Mouse (Mus musculus): ENCODE data around the gene Fignl1.

The Fignl1 gene

DNA sequence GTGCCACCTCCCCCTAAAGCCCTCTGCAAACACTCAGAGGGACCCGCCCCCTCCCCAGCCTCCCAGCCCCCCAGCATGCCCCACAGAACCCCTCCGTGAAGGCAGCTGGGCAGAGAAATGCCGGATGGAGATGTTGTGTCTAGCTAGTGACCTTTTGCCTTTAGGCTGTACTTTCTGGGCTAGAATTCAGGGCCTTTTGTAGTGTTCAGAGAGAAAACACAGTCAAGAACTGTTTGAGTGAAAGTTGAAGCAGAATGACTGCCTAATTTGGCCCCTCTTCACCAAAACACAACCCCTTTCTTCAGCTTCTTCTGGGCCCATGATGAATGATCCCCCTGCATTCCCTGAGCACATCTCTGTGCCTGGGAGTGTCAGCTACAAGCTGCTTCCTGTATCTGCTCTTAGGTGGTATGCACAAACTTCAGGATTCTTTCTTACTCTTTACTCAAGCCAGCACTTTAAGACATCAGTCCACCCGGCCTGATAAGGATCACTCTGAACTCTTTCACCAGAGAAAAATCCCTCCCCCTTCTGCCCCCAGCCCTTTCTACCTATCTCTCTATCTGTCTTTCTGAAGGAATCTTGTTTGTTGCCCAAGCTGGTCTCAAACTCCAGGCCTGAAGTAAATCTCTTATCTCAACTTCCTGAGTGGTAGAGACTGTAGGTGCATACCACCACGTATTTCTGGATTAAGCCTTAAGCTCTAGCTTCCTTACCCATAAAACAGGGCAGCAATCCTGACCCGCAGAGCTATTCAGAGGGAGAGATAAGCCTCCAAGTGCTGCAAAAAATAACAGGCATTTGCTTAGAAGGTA lies 23.4 kb upstream of the Fignl1 start:
- no peak for DNase-seq

GRCm38 (mm10) chr11:11831526-11831925 lies 22.8 kb upstream of the Fignl1 start:
- no peak for DNase-seq

GRCm38 (mm10) chr11:11830884-11831495 lies 22.2 kb upstream of the Fignl1 start:
- no peak for DNase-seq

- DNase-seq, result no peak
Observed at GRCm38 (mm10) chr11:11829161-11830000, 20.6 kb upstream of the Fignl1 start.

DNA sequence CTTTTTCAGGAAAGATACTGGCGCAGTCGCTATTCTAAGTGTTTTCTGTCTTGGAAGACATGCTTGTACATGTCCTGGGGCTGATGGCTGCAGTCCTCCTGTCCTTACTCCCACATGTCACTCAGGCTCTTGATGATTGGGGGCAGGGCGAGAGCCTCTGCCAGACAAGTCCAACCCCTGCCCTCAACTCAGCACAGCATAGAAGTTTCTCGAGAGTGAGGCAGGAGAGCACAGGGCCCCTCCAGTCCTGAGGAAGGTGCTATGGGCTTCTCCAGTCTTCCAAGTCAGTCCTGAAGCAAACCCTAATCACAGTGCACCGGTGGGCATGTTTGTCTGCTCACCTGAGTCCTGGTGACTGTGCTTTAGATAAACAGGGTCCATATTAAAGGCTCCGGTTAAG lies 20.0 kb upstream of the Fignl1 start:
- DNase-seq, result no peak

DNA sequence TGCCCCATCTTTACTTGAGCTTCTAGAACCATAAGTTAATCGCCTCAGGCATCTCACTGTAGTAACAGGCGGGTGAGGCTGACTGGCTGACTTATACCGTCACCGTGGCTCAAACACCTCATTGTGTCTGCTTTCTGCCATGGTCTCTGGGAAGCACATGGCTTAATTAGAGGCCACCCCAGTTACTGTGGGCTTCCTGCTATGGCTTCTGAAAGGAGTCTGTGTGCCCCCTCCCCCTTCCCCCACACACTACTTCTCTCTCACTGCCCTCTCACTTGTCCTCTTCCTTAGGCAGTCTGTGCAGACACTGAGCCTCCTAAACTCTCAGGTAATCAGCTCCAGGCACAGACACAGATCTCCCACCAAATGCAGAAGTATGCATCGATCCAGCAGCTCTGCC lies 19.5 kb upstream of the Fignl1 start:
- DNase-seq, result no peak

DNA sequence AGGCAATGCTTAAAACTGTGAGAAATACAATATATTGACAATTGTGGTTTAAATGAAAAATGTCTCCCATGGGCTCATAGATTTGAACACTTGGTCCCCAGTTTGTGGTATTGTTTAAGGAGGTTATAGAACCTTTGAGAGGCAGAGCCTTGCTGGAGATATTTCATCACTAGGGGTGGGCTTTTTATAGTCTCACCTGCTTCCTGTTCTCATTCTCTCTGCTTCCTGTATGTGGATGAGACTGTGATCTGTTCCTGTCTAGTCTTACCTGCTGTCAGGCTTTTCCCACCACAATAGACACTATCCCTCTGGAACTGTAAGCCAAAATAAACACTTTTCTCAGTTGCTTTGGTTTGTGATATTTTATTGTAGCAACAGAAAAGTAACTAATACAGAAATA lies 17.7 kb upstream of the Fignl1 start:
- no peak for DNase-seq

- no peak for DNase-seq
Observed at GRCm38 (mm10) chr11:11825670-11826069, 16.9 kb upstream of the Fignl1 start.

GRCm38 (mm10) chr11:11824970-11825635 lies 16.3 kb upstream of the Fignl1 start:
- no peak for DNase-seq

DNA sequence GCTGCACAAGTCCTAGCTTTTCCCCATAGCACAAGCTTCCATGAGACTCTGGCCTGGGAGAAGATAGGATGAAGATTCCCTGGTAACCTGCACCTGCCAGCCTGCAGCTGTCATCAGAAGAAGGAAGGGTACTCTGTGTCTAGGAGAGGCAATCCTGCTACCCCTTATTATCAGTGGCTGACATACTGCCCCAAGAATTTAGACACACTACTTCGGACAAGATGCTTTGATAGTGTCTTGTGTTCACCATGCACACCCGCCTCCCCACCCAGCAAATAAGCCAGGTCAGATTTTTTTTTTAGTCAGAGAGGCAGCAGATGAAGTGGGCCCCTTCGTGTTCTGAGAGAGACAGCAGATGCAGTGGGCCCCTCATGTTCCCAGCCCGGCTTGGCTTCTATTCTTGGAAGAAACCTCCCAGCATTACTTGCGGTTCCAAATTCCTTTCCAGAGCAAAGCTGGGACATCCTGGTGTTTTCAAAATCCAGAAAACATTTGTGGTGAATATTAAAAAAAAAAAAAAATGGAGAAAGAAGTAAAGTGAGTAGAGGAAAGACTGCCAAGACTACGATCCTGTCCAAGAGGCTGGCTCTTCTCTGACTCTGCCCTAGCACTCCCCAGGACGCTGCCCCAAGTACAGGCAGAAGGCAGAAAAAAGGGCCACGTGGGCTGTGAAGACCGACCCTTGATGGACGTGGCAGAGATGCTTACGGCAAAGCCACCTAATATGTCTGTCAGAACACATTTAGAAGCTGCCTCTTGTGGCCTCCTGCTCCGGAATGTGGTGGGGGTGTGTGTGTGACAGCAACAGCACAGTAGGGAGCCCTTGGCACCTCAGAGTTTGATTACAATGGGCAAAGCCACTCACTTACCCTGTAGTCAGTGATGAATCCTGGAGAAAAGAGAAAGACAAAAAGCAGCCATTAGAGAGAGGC lies 15.5 kb upstream of the Fignl1 start:
- DNase-seq, result no peak

GRCm38 (mm10) chr11:11822181-11823095 lies 13.7 kb upstream of the Fignl1 start:
- DNase-seq, result no peak

GRCm38 (mm10) chr11:11821387-11821975 lies 12.7 kb upstream of the Fignl1 start:
- DNase-seq, result no peak

DNA sequence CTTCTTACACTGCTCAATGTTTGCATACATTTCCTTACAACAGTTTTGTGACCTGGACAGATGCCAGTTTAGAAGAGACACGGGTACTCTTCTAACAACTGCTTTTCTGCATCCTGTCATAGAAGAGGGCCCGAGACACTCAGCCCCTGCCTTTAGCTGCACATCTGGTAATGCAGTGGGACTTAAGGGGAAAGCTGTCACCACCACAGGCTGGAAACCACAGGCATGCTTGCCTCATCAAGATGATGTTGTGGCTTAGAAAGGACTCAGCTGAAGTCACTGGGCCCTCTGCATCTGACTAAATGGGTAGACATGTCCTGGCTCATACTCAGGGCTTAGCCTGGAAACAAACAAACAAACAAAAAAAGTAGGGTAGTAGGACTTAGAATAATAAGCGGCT lies 12.0 kb upstream of the Fignl1 start:
- DNase-seq, result peak; percentile 23 to 49

DNA sequence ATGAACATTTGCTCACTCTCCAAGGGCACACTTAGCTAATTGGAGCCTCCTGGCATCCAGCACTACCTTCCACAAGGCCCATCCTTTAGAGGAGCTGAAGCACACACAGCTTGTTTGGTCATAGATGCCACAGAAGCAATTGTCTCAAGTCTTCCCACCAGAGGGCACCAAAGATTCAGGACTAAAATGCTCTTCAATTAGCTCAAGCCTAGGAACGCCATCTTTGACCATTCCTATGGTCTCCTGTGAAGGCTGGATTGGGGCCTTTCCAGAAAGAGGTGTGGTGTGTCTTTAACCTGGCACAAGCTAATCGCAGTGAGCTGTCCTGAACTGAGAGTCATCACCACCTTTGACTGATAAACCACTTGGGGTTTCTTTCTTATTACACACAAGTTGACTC lies 11.5 kb upstream of the Fignl1 start:
- DNase-seq, result peak; percentile 39 to 49

GRCm38 (mm10) chr11:11819206-11819605 lies 10.4 kb upstream of the Fignl1 start:
- DNase-seq, result no peak

GRCm38 (mm10) chr11:11818797-11819196 lies 10.0 kb upstream of the Fignl1 start:
- DNase-seq, result no peak

DNA sequence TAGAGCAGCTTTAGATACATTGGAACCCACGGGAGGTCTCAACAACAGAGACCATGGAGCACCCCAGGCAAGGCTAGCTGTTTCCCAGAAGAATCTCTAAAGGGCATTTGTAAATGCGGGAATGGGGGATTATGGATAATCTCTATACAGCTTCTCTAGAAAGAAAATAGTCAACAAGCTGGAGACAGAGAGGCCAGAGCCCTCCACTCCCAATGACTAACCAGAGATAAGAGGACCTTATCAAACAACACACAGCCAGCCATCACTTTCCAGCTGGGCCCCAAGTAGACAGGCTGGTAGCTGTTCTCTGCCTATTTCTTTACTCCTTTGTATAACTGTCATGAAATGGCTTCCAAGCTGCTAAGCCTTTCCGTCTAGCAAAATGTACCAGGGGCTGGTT lies 7.0 kb upstream of the Fignl1 start:
- DNase-seq, result no peak

DNA sequence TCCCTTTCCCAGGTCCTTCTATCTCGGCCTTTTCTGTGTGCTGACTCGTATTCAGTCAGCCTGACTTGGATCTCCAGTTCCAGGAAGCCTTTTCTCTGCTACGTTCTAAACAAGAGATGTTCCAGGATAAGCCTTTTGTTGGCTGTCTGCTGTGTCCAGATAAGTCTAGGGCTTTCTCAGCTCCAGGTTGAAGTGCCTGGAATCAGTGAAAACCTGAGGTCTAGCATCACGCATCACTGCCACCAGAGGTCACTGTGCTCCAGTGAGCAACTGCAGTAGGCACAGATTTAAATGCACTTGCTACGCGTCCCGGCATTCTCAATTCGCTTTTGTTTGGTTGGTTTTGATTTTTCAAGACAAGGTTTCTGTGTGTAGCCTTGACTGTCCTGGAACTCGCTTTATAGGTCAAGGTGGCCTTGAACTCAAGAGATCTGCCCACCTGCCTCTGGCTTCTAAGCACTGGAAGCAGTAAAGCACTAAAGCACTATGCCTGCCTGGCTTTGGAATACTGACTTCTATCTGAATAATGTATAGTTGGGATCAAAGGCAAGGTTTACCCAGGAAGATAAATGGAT lies 3.2 kb upstream of the Fignl1 start:
- peak; percentile 63 to 67 for DNase-seq

DNA sequence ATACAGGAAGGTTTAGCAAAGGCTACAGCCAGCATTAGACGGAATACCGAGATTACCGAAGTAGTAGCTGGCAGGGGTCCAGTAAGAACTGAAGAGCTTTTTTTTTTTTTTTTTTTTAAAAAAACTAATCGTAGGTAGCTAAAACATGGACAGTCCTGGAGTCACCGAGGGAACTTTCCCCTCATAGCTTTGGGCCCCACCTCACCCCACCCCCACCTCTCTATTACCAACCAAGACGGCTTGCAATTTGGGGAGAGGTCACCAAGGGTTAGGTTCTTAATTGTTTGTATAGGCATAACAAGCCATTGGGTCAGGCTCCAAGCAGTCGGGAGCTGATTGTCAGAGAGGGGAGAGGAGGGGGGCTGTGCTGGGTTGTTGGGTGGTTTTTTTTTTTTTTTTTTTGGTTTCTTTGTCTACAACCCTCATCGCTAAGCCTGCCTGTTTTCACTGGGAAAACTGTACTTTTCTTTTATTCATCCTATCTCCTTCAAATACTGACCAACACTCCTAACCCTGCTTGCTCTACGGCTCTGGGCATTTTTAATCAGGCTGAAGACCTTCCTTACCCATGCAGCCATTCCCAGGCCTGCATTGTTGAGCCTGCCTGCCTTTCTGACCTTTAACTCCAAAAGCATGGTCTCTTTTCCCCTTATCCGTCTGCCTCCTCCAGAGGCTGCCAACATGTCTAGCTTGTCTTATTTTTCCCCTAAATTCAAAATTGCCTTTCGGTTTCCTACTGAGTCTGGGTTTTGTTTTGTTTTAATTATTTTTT lies 828 bp upstream of the Fignl1 start:
- DNase-seq, result no peak

Data from thymus, postnatal 36 days (tissue).